Mouse (Mus musculus): ENCODE measurements around the gene Anp32b.

- TF ChIP-seq TAL1 (IDR thresholded peaks at IDR 0.05; ENCODE audit: low read length), result no peak
- TF ChIP-seq GATA1 (IDR thresholded peaks at IDR 0.05; ENCODE audit: low read length), result no peak
Observed at GRCm38 (mm10) chr4:46452481-46452850, 1.8 kb downstream of the Anp32b start.
